In the genomic region with DNA sequence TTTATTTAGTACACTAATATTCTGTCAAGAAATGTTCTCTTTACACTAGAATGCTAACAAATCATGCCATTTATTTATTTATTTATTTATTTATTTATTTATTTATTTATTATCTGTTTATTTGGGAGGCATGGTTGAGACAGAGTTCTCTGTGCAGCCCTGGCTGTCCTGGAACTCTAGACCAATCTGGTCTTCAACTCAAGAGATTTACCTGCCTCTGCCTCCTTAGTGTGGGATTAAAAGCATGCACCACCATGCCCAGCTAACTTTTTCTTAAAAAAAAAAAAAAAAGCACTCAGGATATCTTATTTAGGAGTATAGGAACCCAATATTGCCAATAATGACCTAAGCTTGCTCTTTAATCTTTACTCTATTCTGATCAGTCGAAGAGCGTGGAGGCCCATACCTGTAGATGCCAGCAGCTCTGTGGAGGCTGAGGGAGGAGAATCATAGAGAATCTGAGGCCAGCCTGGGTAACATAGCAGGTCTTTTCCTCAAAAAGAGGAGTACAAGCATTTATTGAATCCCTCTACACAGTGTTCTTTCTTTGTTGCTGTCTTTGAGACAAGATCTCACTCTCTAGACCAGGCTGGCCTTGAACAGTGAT, we compare ENCODE assay signal across 7 mouse cellular contexts. TPM values are rescaled to one million over a fixed set of nuclear protein-coding genes. Genes with fewer than 3 reads are reported as not detected.
DNase-seq lines count a peak whose midpoint lies in the region; ATAC-seq and TF ChIP-seq lines count a peak whose summit lies in the region.

No protein-coding gene starts in this region.

- peaks cover 4% of the 10 kb centered on the region; the same call in 1 of the 2 replicates for H3K36me3 ChIP-seq in lung, embryonic 14.5 days (ENCODE audit: insufficient read depth)
- no peaks in the 10 kb centered on the region for H3K36me3 ChIP-seq in forebrain, embryonic 12.5 days (replicated peaks)
- peaks cover 2% of the 10 kb centered on the region; the same call in 1 of the 2 replicates for H3K36me3 ChIP-seq in limb, embryonic 15.5 days
- H3K36me3 ChIP-seq in stomach, embryonic 14.5 days (ENCODE audit: control insufficient read depth, insufficient read depth, low read length), result no peaks in the 10 kb centered on the region

- 95% methylated on average over 2 of the region's 2 CpGs for WGBS in lung, embryonic 14.5 days
- 97% methylated on average over 2 of the region's 2 CpGs for WGBS in forebrain, embryonic 12.5 days
- 94% methylated on average over 2 of the region's 2 CpGs for WGBS in limb, embryonic 15.5 days
- WGBS in stomach, embryonic 14.5 days, result 95% methylated on average over 2 of the region's 2 CpGs

- TF ChIP-seq CTCF in lung, embryonic 14.5 days (IDR thresholded peaks at IDR 0.05; ENCODE audit: low read depth), result no peak

- H3K4me2 ChIP-seq in lung, embryonic 14.5 days, result no peak overlapping the region
- 0 out of 2 replicates have a peak overlapping the region, but pooled peaks have one; percentile 79 for H3K4me2 ChIP-seq in forebrain, embryonic 12.5 days
- H3K4me2 ChIP-seq in limb, embryonic 15.5 days, result no peak overlapping the region
- H3K4me2 ChIP-seq in stomach, embryonic 14.5 days (replicated peaks; ENCODE audit: low read depth, low read length), result no peak overlapping the region

- no peak for DNase-seq in lung, embryonic 14.5 days
- DNase-seq in lung, adult 18-20 months, result no peak

- H3K4me3 ChIP-seq in lung, embryonic 14.5 days (ENCODE audit: low read depth, low read length), result peak overlapping the region; percentile 59
- H3K4me3 ChIP-seq in forebrain, embryonic 12.5 days (replicated peaks), result peak overlapping the region; percentile 72; the same call in 1 of the 2 replicates
- peak overlapping the region; percentile 81 for H3K4me3 ChIP-seq in limb, embryonic 15.5 days
- peak overlapping the region; percentile 63; the same call in 1 of the 2 replicates for H3K4me3 ChIP-seq in stomach, embryonic 14.5 days (ENCODE audit: low read depth, low read length)

- no peak overlapping the region; the same call in 1 of the 2 replicates for H3K27ac ChIP-seq in lung, embryonic 14.5 days (ENCODE audit: low read depth)
- H3K27ac ChIP-seq in forebrain, embryonic 12.5 days, result no peak overlapping the region
- no peak overlapping the region; the same call in 1 of the 2 replicates for H3K27ac ChIP-seq in limb, embryonic 15.5 days
- no peak overlapping the region for H3K27ac ChIP-seq in stomach, embryonic 14.5 days (ENCODE audit: low read length)

- H3K9me3 ChIP-seq in lung, embryonic 14.5 days (ENCODE audit: low read depth, low read length), result no peaks in the 10 kb centered on the region
- H3K9me3 ChIP-seq in forebrain, embryonic 12.5 days, result no peaks in the 10 kb centered on the region
- no peaks in the 10 kb centered on the region for H3K9me3 ChIP-seq in limb, embryonic 15.5 days
- H3K9me3 ChIP-seq in stomach, embryonic 14.5 days (ENCODE audit: control insufficient read depth, low read depth, low read length), result no peaks in the 10 kb centered on the region

- ATAC-seq in lung, embryonic 14.5 days (ENCODE audit: insufficient read depth), result peak; percentile 22; the same call in 1 of the 2 replicates
- no peak for ATAC-seq in forebrain, embryonic 12.5 days (ENCODE audit: low FRiP score)
- ATAC-seq in limb, embryonic 15.5 days (ENCODE audit: insufficient number of reproducible peaks, low FRiP score, low TSS enrichment, low read depth), result 0 out of 2 replicates have a peak, but pooled peaks have one; percentile 30
- ATAC-seq in stomach, embryonic 14.5 days (ENCODE audit: insufficient number of reproducible peaks, insufficient read depth, low FRiP score, low read depth), result no peak
- ATAC-seq in granulocyte monocyte progenitor cell, adult 5-6 weeks (replicated peaks; ENCODE audit: poor library complexity, severe bottlenecking), result no peak
- ATAC-seq in megakaryocyte-erythroid progenitor cell, adult 5-6 weeks (replicated peaks; ENCODE audit: low FRiP score, low TSS enrichment, poor library complexity, severe bottlenecking), result no peak

- no peaks in the 10 kb centered on the region for H3K4me1 ChIP-seq in lung, embryonic 14.5 days (ENCODE audit: insufficient read depth)
- H3K4me1 ChIP-seq in forebrain, embryonic 12.5 days, result peaks cover 12% of the 10 kb centered on the region
- H3K4me1 ChIP-seq in limb, embryonic 15.5 days, result peaks cover 3% of the 10 kb centered on the region; the same call in 1 of the 2 replicates
- H3K4me1 ChIP-seq in stomach, embryonic 14.5 days (ENCODE audit: control insufficient read depth, insufficient read depth, low read length), result peaks cover 5% of the 10 kb centered on the region; the same call in 1 of the 2 replicates

- no peaks in the 10 kb centered on the region for H3K27me3 ChIP-seq in lung, embryonic 14.5 days (ENCODE audit: insufficient read depth, low read length)
- no peaks in the 10 kb centered on the region for H3K27me3 ChIP-seq in forebrain, embryonic 12.5 days
- H3K27me3 ChIP-seq in limb, embryonic 15.5 days, result no peaks in the 10 kb centered on the region
- no peaks in the 10 kb centered on the region for H3K27me3 ChIP-seq in stomach, embryonic 14.5 days (ENCODE audit: control insufficient read depth, insufficient read depth, low read length)

- H3K9ac ChIP-seq in lung, embryonic 14.5 days, result no peak overlapping the region
- H3K9ac ChIP-seq in forebrain, embryonic 12.5 days, result no peak overlapping the region
- H3K9ac ChIP-seq in limb, embryonic 15.5 days, result no peak overlapping the region
- H3K9ac ChIP-seq in stomach, embryonic 14.5 days (replicated peaks; ENCODE audit: low read depth, low read length), result no peak overlapping the region

RNA-seq across cellular contexts. Expression of a gene that starts 0.5 kb away (rescaled TPM):
- polyA plus RNA-seq in lung, embryonic 14.5 days (2014; fragmentation: Nextera tagmentation; extraction: Ambion mirVana), result 26.4 and 31.6 TPM in 2 replicates
- 25.1 and 26.8 TPM in 2 replicates for polyA plus RNA-seq in forebrain, embryonic 12.5 days (2016; fragmentation: Nextera tagmentation; extraction: Ambion mirVana)
- 26.7 and 30.4 TPM in 2 replicates for polyA plus RNA-seq in limb, embryonic 15.5 days (2015; fragmentation: Nextera tagmentation; extraction: Ambion mirVana)
- 29.9 and 33.3 TPM in 2 replicates for polyA plus RNA-seq in stomach, embryonic 14.5 days (2014; fragmentation: Nextera tagmentation; extraction: Ambion mirVana)
- total RNA-seq in granulocyte monocyte progenitor cell, adult 5-6 weeks (2014; fragmentation: Nextera tagmentation), result 17.5 and 31.4 TPM in 2 replicates
- 42.6 and 78.3 TPM in 2 replicates for total RNA-seq in granulocyte monocyte progenitor cell, adult 5-6 weeks (2017)
- 13.0 and 31.4 TPM in 2 replicates for total RNA-seq in megakaryocyte-erythroid progenitor cell, adult 5-6 weeks (2014; fragmentation: Nextera tagmentation)
- 54.0 and 56.1 TPM in 2 replicates for total RNA-seq in megakaryocyte-erythroid progenitor cell, adult 5-6 weeks (2017)

Comparison
In these comparisons a context has a peak if more than half of its experiments do, and no peak if none do; other contexts are left out.
1. ATAC-seq: peak in lung, embryonic 14.5 days (single experiment) and limb, embryonic 15.5 days (single experiment); none in forebrain, embryonic 12.5 days (single experiment), stomach, embryonic 14.5 days (single experiment), granulocyte monocyte progenitor cell, adult 5-6 weeks (single experiment) and megakaryocyte-erythroid progenitor cell, adult 5-6 weeks (single experiment).
2. Peak in every context shown above with its lines, with median percentiles within 50 percentile points of each other: H3K4me3 ChIP-seq.